Mouse (Mus musculus): ENCODE results near the gene Gabbr1.

DNA sequence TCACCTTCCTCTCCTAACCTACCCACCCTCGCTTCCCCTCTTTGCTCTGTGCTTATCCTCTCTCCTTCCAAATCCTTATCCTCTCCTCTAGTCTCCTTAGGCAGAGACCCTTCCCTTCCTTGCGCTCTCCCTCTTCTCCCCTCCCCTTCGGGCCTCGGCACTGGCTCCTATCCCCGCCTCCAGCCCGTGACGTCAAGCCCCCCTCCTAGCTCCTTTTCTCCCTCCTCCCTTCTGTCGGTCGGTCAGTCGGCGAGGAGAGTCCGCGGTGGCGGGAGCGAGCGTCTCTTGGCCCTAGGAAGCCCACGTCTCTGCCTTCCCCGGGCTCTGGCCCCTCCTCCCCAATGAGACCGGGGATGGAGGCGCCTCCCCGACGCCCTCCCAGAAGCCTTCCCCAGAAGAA, 4.6 kb downstream of the Gabbr1 start:
- no peak for TF ChIP-seq CTCF (conservative IDR thresholded peaks at IDR 0.05; ENCODE audit: low read length)
- no peak for TF ChIP-seq POU5F1 (IDR thresholded peaks at IDR 0.05; ENCODE audit: borderline replicate concordance, low read length)
